8 mouse cellular contexts compared by ENCODE assay signal in genomic region chr1:134048759-134049158, GRCm38 (mm10). TPM values are rescaled to one million over a fixed set of nuclear protein-coding genes. Genes with fewer than 3 reads are reported as not detected.
DNase-seq lines count a peak whose midpoint lies in the region; ATAC-seq lines count a peak whose summit lies in the region.

No protein-coding gene starts in this region.

- H3K9me3 ChIP-seq in kidney, embryonic 15.5 days (replicated peaks): no peaks in the 10 kb centered on the region
- H3K9me3 ChIP-seq in forebrain, embryonic 14.5 days (replicated peaks; ENCODE audit: control insufficient read depth, low read length): no peaks in the 10 kb centered on the region
- no peaks in the 10 kb centered on the region for H3K9me3 ChIP-seq in hindbrain, embryonic 15.5 days

- H3K27me3 ChIP-seq in kidney, embryonic 15.5 days: peaks cover 17% of the 10 kb centered on the region; the same call in 1 of the 2 replicates
- H3K27me3 ChIP-seq in forebrain, embryonic 14.5 days (replicated peaks; ENCODE audit: control insufficient read depth, insufficient read depth, low read length): no peaks in the 10 kb centered on the region
- no peaks in the 10 kb centered on the region for H3K27me3 ChIP-seq in hindbrain, embryonic 15.5 days

- no peak overlapping the region for H3K9ac ChIP-seq in kidney, embryonic 15.5 days
- H3K9ac ChIP-seq in forebrain, embryonic 14.5 days (ENCODE audit: low read length): no peak overlapping the region
- no peak overlapping the region for H3K9ac ChIP-seq in hindbrain, embryonic 15.5 days

- intact Hi-C loops in left cerebral cortex, postnatal 14 days (cut with DNase I): loop anchor here (10.0 kb wide), 1 partner anchor 414 kb away; no protein-coding TSS in a partner anchor

- no peak for ATAC-seq in kidney, embryonic 15.5 days (replicated peaks; ENCODE audit: low FRiP score)
- ATAC-seq in forebrain, embryonic 14.5 days: peak; percentile 73
- ATAC-seq in hindbrain, embryonic 15.5 days (ENCODE audit: low FRiP score, low read depth): peak; percentile 63; the same call in 1 of the 2 replicates
- ATAC-seq in megakaryocyte progenitor cell, adult 5-6 weeks (replicated peaks; ENCODE audit: poor library complexity): peak; percentile 80

- no peak overlapping the region for H3K4me3 ChIP-seq in kidney, embryonic 15.5 days (replicated peaks)
- H3K4me3 ChIP-seq in forebrain, embryonic 14.5 days (ENCODE audit: low read depth, low read length): no peak overlapping the region
- no peak overlapping the region for H3K4me3 ChIP-seq in hindbrain, embryonic 15.5 days

- peaks cover 12% of the 10 kb centered on the region for H3K4me1 ChIP-seq in kidney, embryonic 15.5 days
- H3K4me1 ChIP-seq in forebrain, embryonic 14.5 days (ENCODE audit: control insufficient read depth, insufficient read depth, low read length): no peaks in the 10 kb centered on the region
- peaks cover 10% of the 10 kb centered on the region for H3K4me1 ChIP-seq in hindbrain, embryonic 15.5 days (replicated peaks)

- WGBS in kidney, embryonic 15.5 days: 3% methylated on average over 5 of the region's 5 CpGs
- WGBS in forebrain, embryonic 14.5 days: 5% methylated on average over 5 of the region's 5 CpGs
- WGBS in hindbrain, embryonic 15.5 days: 6% methylated on average over 5 of the region's 5 CpGs

- no peaks in the 10 kb centered on the region for H3K36me3 ChIP-seq in kidney, embryonic 15.5 days
- no peaks in the 10 kb centered on the region for H3K36me3 ChIP-seq in forebrain, embryonic 14.5 days (ENCODE audit: control insufficient read depth, insufficient read depth, low read length)
- H3K36me3 ChIP-seq in hindbrain, embryonic 15.5 days: no peaks in the 10 kb centered on the region

- no peak overlapping the region for H3K27ac ChIP-seq in kidney, embryonic 15.5 days
- H3K27ac ChIP-seq in forebrain, embryonic 14.5 days (ENCODE audit: low read depth, low read length): no peak overlapping the region
- H3K27ac ChIP-seq in hindbrain, embryonic 15.5 days (replicated peaks): no peak overlapping the region

- no peak overlapping the region for H3K4me2 ChIP-seq in kidney, embryonic 15.5 days
- H3K4me2 ChIP-seq in forebrain, embryonic 14.5 days (ENCODE audit: low read length): no peak overlapping the region
- H3K4me2 ChIP-seq in hindbrain, embryonic 15.5 days: no peak overlapping the region

- peak; percentile 59 for DNase-seq in kidney, adult 11 months
- DNase-seq in c-Kit-positive CD71-positive TER-119-positive erythroid progenitor cells, embryonic 14.5 days (ENCODE audit: low spot score): peak; percentile 72
- DNase-seq in forebrain, embryonic 14.5 days (ENCODE audit: low spot score): peak; percentile 93
- DNase-seq in left cerebral cortex, postnatal 14 days (ENCODE audit: low spot score in 2 of 2): peak; percentile 87 to 93
- peak; percentile 72 for DNase-seq in right cerebral cortex, postnatal 4 days

RNA-seq across cellular contexts. Expression of gene Fmod, which starts 11.7 kb away (rescaled TPM):
- polyA plus RNA-seq in kidney, embryonic 15.5 days (2015; fragmentation: Nextera tagmentation; extraction: Ambion mirVana): 11.6 and 12.4 TPM in 2 replicates
- polyA plus RNA-seq in forebrain, embryonic 14.5 days (2014; fragmentation: Nextera tagmentation; extraction: Ambion mirVana): 3.3 and 7.7 TPM in 2 replicates
- 10.2 and 11.0 TPM in 2 replicates for polyA plus RNA-seq in hindbrain, embryonic 15.5 days (2015; fragmentation: Nextera tagmentation; extraction: Ambion mirVana)
- total RNA-seq in left cerebral cortex, postnatal 14 days (2021): 10 to 100 TPM; 16.8 to 21.8 TPM
- not detected in 2 replicates for total RNA-seq in megakaryocyte progenitor cell, adult 5-6 weeks (2015)
- not detected in 2 replicates for total RNA-seq in megakaryocyte progenitor cell, adult 5-6 weeks (2017)

RNA-seq across cellular contexts. Expression of gene Btg2, which starts 30.2 kb away (rescaled TPM):
- 31.1 and 32.2 TPM in 2 replicates for polyA plus RNA-seq in kidney, embryonic 15.5 days (2015; fragmentation: Nextera tagmentation; extraction: Ambion mirVana)
- 67.3 and 82.6 TPM in 2 replicates for polyA plus RNA-seq in forebrain, embryonic 14.5 days (2014; fragmentation: Nextera tagmentation; extraction: Ambion mirVana)
- polyA plus RNA-seq in hindbrain, embryonic 15.5 days (2015; fragmentation: Nextera tagmentation; extraction: Ambion mirVana): 30.4 and 49.0 TPM in 2 replicates
- total RNA-seq in left cerebral cortex, postnatal 14 days (2021): 10 to 100 TPM; 14.6 to 17.5 TPM
- 14.2 and 22.2 TPM in 2 replicates for total RNA-seq in megakaryocyte progenitor cell, adult 5-6 weeks (2015)
- total RNA-seq in megakaryocyte progenitor cell, adult 5-6 weeks (2017): 38.7 and 47.8 TPM in 2 replicates
